Mouse (Mus musculus) bone marrow, adult 2 months (tissue): ENCODE data around the gene Dnajc17.
A peak's percentile ranks its signal among the peaks of the same experiment; 100 is the strongest.

Experiments
- CTCF ChIP-seq: fragments of 200-500 bp; IDR thresholded peaks from 2 replicates; pipeline ENCODE4 v1.5.1; 2011; ENCODE audit warnings: low read length, control low read depth; ENCODE audit not compliant: control insufficient read depth, insufficient read depth
- POLR2A ChIP-seq: fragments of 200-500 bp; IDR thresholded peaks from 2 replicates; pipeline ENCODE4 v1.6.1; 2011; ENCODE audit warnings: low read depth, mild to moderate bottlenecking, control low read depth, low read length, borderline replicate concordance; ENCODE audit not compliant: control insufficient read depth

- TF ChIP-seq POLR2A (no peak; the same call in 1 of the 2 replicates), CTCF (peak; percentile 96)
Measured at GRCm38 (mm10) chr2:119189029-119189710, 19.4 kb downstream of the Dnajc17 start.
